Comparison of ENCODE assay signal across 30 mouse cellular contexts in genomic region chr19:38236526-38236925, GRCm38 (mm10). TPM values are rescaled to one million over a fixed set of nuclear protein-coding genes. Genes with fewer than 3 reads are reported as not detected.
A peak's percentile ranks its signal among the peaks of the same experiment; 100 is the strongest.
DNase-seq lines count a peak whose midpoint lies in the region; ATAC-seq and TF ChIP-seq lines count a peak whose summit lies in the region.
"Had no signal": no experiment of that assay in that cellular context is flagged by ENCODE, and none has a peak within 500 bp of the region (broad histone marks: within the 10 kb centered on the region; RNA-seq: fewer than 3 reads in every experiment).

No protein-coding gene starts in this region.

- H3K27ac ChIP-seq in forebrain, embryonic 16.5 days (ENCODE audit: low read length), result no peak overlapping the region
- H3K27ac ChIP-seq: forebrain, embryonic 10.5 days; forebrain, embryonic 13.5 days; gastrocnemius, adult 2 months; heart, embryonic 15.5 days; hindbrain, embryonic 14.5 days; hindbrain, postnatal 0 days had no signal

- H3K4me2 ChIP-seq in forebrain, embryonic 16.5 days (ENCODE audit: low read length), result no peak overlapping the region
- H3K4me2 ChIP-seq: forebrain, embryonic 13.5 days; heart, embryonic 12.5 days; heart, embryonic 15.5 days; hindbrain, embryonic 14.5 days had no signal

- peaks cover 58% of the 10 kb centered on the region for H3K4me1 ChIP-seq in E14TG2a.4 (replicated peaks; ENCODE audit: low read depth, low read length)
- peaks cover 10% of the 10 kb centered on the region for H3K4me1 ChIP-seq in forebrain, embryonic 16.5 days (replicated peaks; ENCODE audit: control insufficient read depth, insufficient read depth, low read length)
- H3K4me1 ChIP-seq: heart, embryonic 15.5 days had no signal

- intact Hi-C loops in heart, postnatal 14 days (cut with DNase I), result no loop called here

- no peaks in the 10 kb centered on the region for H3K9me3 ChIP-seq in E14TG2a.4 (ENCODE audit: low read length)
- no peaks in the 10 kb centered on the region for H3K9me3 ChIP-seq in forebrain, embryonic 16.5 days (ENCODE audit: control insufficient read depth, low read length)
- H3K9me3 ChIP-seq: forebrain, embryonic 10.5 days; forebrain, embryonic 13.5 days; heart, embryonic 12.5 days; heart, embryonic 15.5 days had no signal

- DNase-seq in heart, adult 11 months, result peak; percentile 41
- no peak for DNase-seq in heart, postnatal 14 days
- peak; percentile 76 for DNase-seq in ES-CJ7 (ENCODE audit: low read depth, low spot score)
- DNase-seq in ZHBTc4 (ENCODE audit: low read depth, low spot score), result peak; percentile 67
- no peak for DNase-seq in lung, postnatal 10 days
- no peak for DNase-seq in kidney, postnatal 25 days
- DNase-seq: adrenal gland, postnatal 10 days; adrenal gland, postnatal 36 days; B cell, adult 2 months; cerebellum, adult 18-20 months; cerebellum, adult 9-11 months; cerebellum, postnatal 36 days; forebrain, postnatal 0 days; gastrocnemius, adult 2 months; gastrocnemius, postnatal 14 days; heart, adult 18-20 months; heart, postnatal 10 days; heart, postnatal 4 days had no signal

- no peak for ATAC-seq in forebrain, embryonic 16.5 days
- ATAC-seq: forebrain, embryonic 13.5 days; forebrain, postnatal 0 days; hindbrain, postnatal 0 days; inflammation-experienced regulatory T-cells, adult 6 months; intestine, embryonic 16.5 days had no signal

- 64% methylated on average over 5 of the region's 5 CpGs for WGBS in forebrain, embryonic 16.5 days

- H3K36me3 ChIP-seq in E14TG2a.4 (ENCODE audit: insufficient read depth, low read length), result no peaks in the 10 kb centered on the region
- H3K36me3 ChIP-seq in forebrain, embryonic 16.5 days (ENCODE audit: control insufficient read depth, insufficient read depth), result no peaks in the 10 kb centered on the region
- H3K36me3 ChIP-seq: forebrain, embryonic 10.5 days; heart, embryonic 12.5 days; heart, embryonic 15.5 days had no signal

- H3K4me3 ChIP-seq in E14TG2a.4 (replicated peaks; ENCODE audit: low read length), result peak overlapping the region; percentile 70
- no peak overlapping the region for H3K4me3 ChIP-seq in forebrain, embryonic 16.5 days (replicated peaks; ENCODE audit: low read length)
- H3K4me3 ChIP-seq: forebrain, embryonic 10.5 days; forebrain, embryonic 13.5 days; gastrocnemius, adult 2 months; heart, embryonic 12.5 days; heart, embryonic 15.5 days had no signal

- H3K9ac ChIP-seq in forebrain, embryonic 16.5 days (replicated peaks; ENCODE audit: low read depth, low read length), result no peak overlapping the region
- H3K9ac ChIP-seq: forebrain, embryonic 13.5 days; forebrain, postnatal 0 days; heart, embryonic 12.5 days; heart, embryonic 15.5 days; hindbrain, embryonic 14.5 days had no signal

- no peak for TF ChIP-seq CTCF in E14TG2a.4 (conservative IDR thresholded peaks at IDR 0.05; ENCODE audit: low read length)

- H3K27me3 ChIP-seq in E14TG2a.4 (ENCODE audit: insufficient read depth, low read length), result no peaks in the 10 kb centered on the region
- no peaks in the 10 kb centered on the region for H3K27me3 ChIP-seq in forebrain, embryonic 16.5 days (replicated peaks; ENCODE audit: control insufficient read depth, insufficient read depth, low read length)
- H3K27me3 ChIP-seq: CH12.LX; forebrain, embryonic 13.5 days; heart, embryonic 12.5 days; heart, embryonic 15.5 days had no signal

RNA-seq across cellular contexts. Expression of gene Fra10ac1, which starts 12.6 kb away (rescaled TPM):
- 10 to 100 TPM; 11.2 to 12.1 TPM for total RNA-seq in heart, postnatal 14 days (2021)
- 54.7 and 56.8 TPM in 2 replicates for polyA plus RNA-seq in forebrain, embryonic 16.5 days (2015; fragmentation: Nextera tagmentation; extraction: Ambion mirVana)

RNA-seq across cellular contexts. Expression of gene Lgi1, which starts 27.8 kb away (rescaled TPM):
- 1 to 10 TPM; 1.6 to 1.8 TPM for total RNA-seq in heart, postnatal 14 days (2021)
- polyA plus RNA-seq in forebrain, embryonic 16.5 days (2015; fragmentation: Nextera tagmentation; extraction: Ambion mirVana), result 15.5 and 19.1 TPM in 2 replicates
- total RNA-seq: MEL had no signal
- polyA plus RNA-seq: heart, embryonic 12.5 days had no signal

Comparison
In these comparisons a context has a peak if more than half of its experiments do, and no peak if none do; other contexts are left out.
1. DNase-seq: peak in heart, adult 11 months (single experiment), ES-CJ7 (single experiment) and ZHBTc4 (single experiment); none in heart, postnatal 14 days (0 of 2), lung, postnatal 10 days (single experiment) and kidney, postnatal 25 days (0 of 2).